26 mouse cellular contexts compared by ENCODE assay signal in the genomic region with DNA sequence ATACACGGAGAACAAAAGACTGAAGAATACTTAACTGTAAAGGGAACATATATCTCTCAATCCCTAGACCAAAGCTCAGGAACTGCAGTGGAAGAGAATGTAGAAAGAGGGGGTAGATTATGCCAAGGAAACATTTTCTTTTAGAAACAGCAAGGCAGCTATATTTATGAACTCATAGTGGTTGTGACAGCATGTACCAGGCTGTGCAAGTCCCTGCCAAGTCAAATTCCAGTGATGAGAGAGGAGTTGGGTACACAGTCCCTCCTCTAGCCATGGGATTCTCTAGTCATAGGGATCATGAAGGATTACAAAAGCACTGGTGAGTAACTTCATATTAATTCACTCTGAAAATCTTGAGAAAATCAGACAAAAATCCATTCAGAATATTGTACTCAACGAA.
A peak's percentile ranks its signal among the peaks of the same experiment; 100 is the strongest.
DNase-seq lines count a peak whose midpoint lies in the region; ATAC-seq and TF ChIP-seq lines count a peak whose summit lies in the region.
"Had no signal": no experiment of that assay in that cellular context is flagged by ENCODE, and none has a peak within 500 bp of the region (broad histone marks: within the 10 kb centered on the region; RNA-seq: fewer than 3 reads in every experiment).

No protein-coding gene starts in this region.

- H3K9me3 ChIP-seq in forebrain, postnatal 0 days (ENCODE audit: low read length), result no peaks in the 10 kb centered on the region
- H3K9me3 ChIP-seq in forebrain, embryonic 10.5 days, result no peaks in the 10 kb centered on the region
- H3K9me3 ChIP-seq in intestine, postnatal 0 days (ENCODE audit: control insufficient read depth), result no peaks in the 10 kb centered on the region
- H3K9me3 ChIP-seq: embryonic facial prominence, embryonic 12.5 days; embryonic facial prominence, embryonic 15.5 days; forebrain, embryonic 12.5 days; forebrain, embryonic 15.5 days; hindbrain, embryonic 12.5 days; hindbrain, embryonic 15.5 days had no signal

- no peak for TF ChIP-seq CTCF in forebrain, postnatal 0 days (IDR thresholded peaks at IDR 0.05; ENCODE audit: low read depth)
- no peak for TF ChIP-seq CTCF in intestine, postnatal 0 days (IDR thresholded peaks at IDR 0.05; ENCODE audit: low read depth)

- DNase-seq in forebrain, postnatal 0 days, result peak; percentile 6
- no peak for DNase-seq in forebrain, embryonic 10.5 days (ENCODE audit: extremely low spot score, low spot score)
- peak; percentile 1 to 9 for DNase-seq in frontal cortex, postnatal 36 days (ENCODE audit: low spot score in 2 of 2)
- DNase-seq in frontal cortex, postnatal 10 days (ENCODE audit: low spot score in 2 of 2), result no peak
- peak; percentile 7 to 9 for DNase-seq in left cerebral cortex, postnatal 14 days (ENCODE audit: low spot score in 2 of 2)
- no peak for DNase-seq in left cerebral cortex, postnatal 10 days (ENCODE audit: extremely low spot score in 1 of 2, low spot score in 2 of 2)
- peak; percentile 28 for DNase-seq in telencephalon, adult 2 months (ENCODE audit: low read depth, low spot score)
- DNase-seq: adrenal gland, postnatal 10 days; adrenal gland, postnatal 36 days; cerebellum, adult 11 months; cerebellum, adult 2 months; cerebellum, adult 9-11 months; cerebellum, postnatal 25 days; gastrocnemius, postnatal 10 days; gastrocnemius, postnatal 36 days; heart, postnatal 14 days; kidney, adult 11 months had no signal

- no peak overlapping the region for H3K9ac ChIP-seq in forebrain, postnatal 0 days
- no peak overlapping the region for H3K9ac ChIP-seq in intestine, postnatal 0 days (ENCODE audit: low read depth, low read length)
- H3K9ac ChIP-seq: embryonic facial prominence, embryonic 12.5 days; embryonic facial prominence, embryonic 15.5 days; forebrain, embryonic 12.5 days; forebrain, embryonic 15.5 days; hindbrain, embryonic 12.5 days; hindbrain, embryonic 15.5 days had no signal

- H3K27ac ChIP-seq in forebrain, postnatal 0 days (ENCODE audit: low read depth, low read length), result no peak overlapping the region
- H3K27ac ChIP-seq in forebrain, embryonic 10.5 days, result no peak overlapping the region
- no peak overlapping the region for H3K27ac ChIP-seq in intestine, postnatal 0 days (ENCODE audit: low read depth, low read length)
- H3K27ac ChIP-seq: embryonic facial prominence, embryonic 12.5 days; embryonic facial prominence, embryonic 15.5 days; forebrain, embryonic 12.5 days; forebrain, embryonic 15.5 days; hindbrain, embryonic 12.5 days; hindbrain, embryonic 15.5 days had no signal

- H3K27me3 ChIP-seq in forebrain, postnatal 0 days (ENCODE audit: insufficient read depth, low read length), result no peaks in the 10 kb centered on the region
- H3K27me3 ChIP-seq in forebrain, embryonic 10.5 days (ENCODE audit: poor library complexity, severe bottlenecking), result no peaks in the 10 kb centered on the region
- no peaks in the 10 kb centered on the region for H3K27me3 ChIP-seq in intestine, postnatal 0 days (replicated peaks; ENCODE audit: control insufficient read depth, insufficient read depth, low read length)
- H3K27me3 ChIP-seq: embryonic facial prominence, embryonic 12.5 days; embryonic facial prominence, embryonic 15.5 days; forebrain, embryonic 12.5 days; forebrain, embryonic 15.5 days; hindbrain, embryonic 12.5 days; hindbrain, embryonic 15.5 days had no signal

- intact Hi-C loops in left cerebral cortex, postnatal 14 days (cut with DNase I), result no loop called here
- intact Hi-C loops in left cerebral cortex, postnatal 10 days (cut with DNase I), result no loop called here

- H3K4me2 ChIP-seq in forebrain, postnatal 0 days (ENCODE audit: low read depth), result no peak overlapping the region
- H3K4me2 ChIP-seq in intestine, postnatal 0 days (replicated peaks; ENCODE audit: low read depth), result no peak overlapping the region
- H3K4me2 ChIP-seq: embryonic facial prominence, embryonic 12.5 days; embryonic facial prominence, embryonic 15.5 days; forebrain, embryonic 12.5 days; forebrain, embryonic 15.5 days; heart, embryonic 11.5 days; hindbrain, embryonic 12.5 days; hindbrain, embryonic 15.5 days had no signal

- WGBS in forebrain, postnatal 0 days, result 91% methylated on average over 2 of the region's 2 CpGs
- WGBS in forebrain, embryonic 10.5 days, result 86% methylated on average over 2 of the region's 2 CpGs
- 84% methylated on average over 2 of the region's 2 CpGs for WGBS in intestine, postnatal 0 days

- ATAC-seq in forebrain, postnatal 0 days, result peak; percentile 61; the same call in 1 of the 2 replicates
- ATAC-seq in intestine, postnatal 0 days, result no peak
- ATAC-seq: forebrain, embryonic 15.5 days; Patski had no signal

- no peak overlapping the region for H3K4me3 ChIP-seq in forebrain, postnatal 0 days (ENCODE audit: low read depth, low read length)
- H3K4me3 ChIP-seq in forebrain, embryonic 10.5 days, result no peak overlapping the region
- no peak overlapping the region for H3K4me3 ChIP-seq in intestine, postnatal 0 days (ENCODE audit: low read depth, low read length)
- H3K4me3 ChIP-seq: embryonic facial prominence, embryonic 12.5 days; embryonic facial prominence, embryonic 15.5 days; forebrain, embryonic 12.5 days; forebrain, embryonic 15.5 days; hindbrain, embryonic 12.5 days; hindbrain, embryonic 15.5 days had no signal

- H3K4me1 ChIP-seq in forebrain, postnatal 0 days (ENCODE audit: insufficient read depth), result no peaks in the 10 kb centered on the region
- no peaks in the 10 kb centered on the region for H3K4me1 ChIP-seq in forebrain, embryonic 10.5 days
- H3K4me1 ChIP-seq in intestine, postnatal 0 days (replicated peaks; ENCODE audit: control insufficient read depth, insufficient read depth, low read length), result no peaks in the 10 kb centered on the region
- H3K4me1 ChIP-seq: embryonic facial prominence, embryonic 12.5 days; embryonic facial prominence, embryonic 15.5 days; forebrain, embryonic 12.5 days; forebrain, embryonic 15.5 days; hindbrain, embryonic 12.5 days; hindbrain, embryonic 15.5 days had no signal

- H3K36me3 ChIP-seq in forebrain, postnatal 0 days (ENCODE audit: insufficient read depth), result no peaks in the 10 kb centered on the region
- H3K36me3 ChIP-seq in forebrain, embryonic 10.5 days (replicated peaks), result no peaks in the 10 kb centered on the region
- no peaks in the 10 kb centered on the region for H3K36me3 ChIP-seq in intestine, postnatal 0 days (ENCODE audit: control insufficient read depth, insufficient read depth)
- H3K36me3 ChIP-seq: embryonic facial prominence, embryonic 12.5 days; embryonic facial prominence, embryonic 15.5 days; forebrain, embryonic 12.5 days; forebrain, embryonic 15.5 days; hindbrain, embryonic 12.5 days; hindbrain, embryonic 15.5 days had no signal

Comparison
In these comparisons a context has a peak if more than half of its experiments do, and no peak if none do; other contexts are left out.
1. DNase-seq: peak in forebrain, postnatal 0 days (single experiment), frontal cortex, postnatal 36 days (2 of 2), left cerebral cortex, postnatal 14 days (2 of 2) and telencephalon, adult 2 months (single experiment); none in forebrain, embryonic 10.5 days (single experiment), frontal cortex, postnatal 10 days (0 of 2) and left cerebral cortex, postnatal 10 days (0 of 2).